Mouse (Mus musculus) megakaryocyte progenitor cell, adult 5-6 weeks (primary cell): Measurements from ENCODE around the gene Uncx. TPM values are rescaled to one million over a fixed set of nuclear protein-coding genes. Genes with fewer than 3 reads are reported as not detected.

Experiments
- total RNA-seq, 2 experiments: library from RNA; stranded (forward) in 1 of 2; stranded (reverse) in 1 of 2; fragments of 157-497, 149-512 nt in 1 of 2; fragments of 200-1000 nt in 1 of 2; gene quantifications; 2 replicates each; pipeline versions ENCODE4 v1.2.3 to v1.2.4; 2015 to 2017

The Uncx gene
- total RNA-seq, 2 experiments from 2014 or later, result not detected

Other genes with a start within 250 kb of the Uncx start
- 23.8 and 27.4 TPM in 2 replicates for gene Adap1, start 217.9 kb upstream of the Uncx start, total RNA-seq (2015)
- gene Adap1, start 217.9 kb upstream of the Uncx start, total RNA-seq (2017), result 29.9 and 47.0 TPM in 2 replicates
- 30.3 and 32.1 TPM in 2 replicates for gene Cox19, start 192.1 kb upstream of the Uncx start, total RNA-seq (2015)
- 27.1 and 29.3 TPM in 2 replicates for gene Cox19, start 192.1 kb upstream of the Uncx start, total RNA-seq (2017)
- not detected in 2 replicates for gene Cyp2w1, start 190.9 kb upstream of the Uncx start, total RNA-seq (2015)
- not detected in 2 replicates for gene Cyp2w1, start 190.9 kb upstream of the Uncx start, total RNA-seq (2017)
- 6.0 and 6.3 TPM in 2 replicates for gene Gpr146, start 165.8 kb upstream of the Uncx start, total RNA-seq (2015)
- gene Gpr146, start 165.8 kb upstream of the Uncx start, total RNA-seq (2017), result 5.7 and 6.7 TPM in 2 replicates
- gene C130050O18Rik, start 138.2 kb upstream of the Uncx start, total RNA-seq (2015), result 1.8 and 2.3 TPM in 2 replicates
- gene C130050O18Rik, start 138.2 kb upstream of the Uncx start, total RNA-seq (2017), result 1.3 and 2.1 TPM in 2 replicates
- not detected in 2 replicates for gene Gper1, start 120.3 kb upstream of the Uncx start, total RNA-seq (2015)
- gene Gper1, start 120.3 kb upstream of the Uncx start, total RNA-seq (2017), result not detected in 2 replicates
- 20.7 and 26.2 TPM in 2 replicates for gene 3110082I17Rik, start 83.0 kb upstream of the Uncx start, total RNA-seq (2015)
- gene 3110082I17Rik, start 83.0 kb upstream of the Uncx start, total RNA-seq (2017), result 60.9 and 69.2 TPM in 2 replicates
- gene Zfand2a, start 58.9 kb upstream of the Uncx start, total RNA-seq (2015), result 15.8 and 18.8 TPM in 2 replicates
- gene Zfand2a, start 58.9 kb upstream of the Uncx start, total RNA-seq (2017), result 11.1 and 20.2 TPM in 2 replicates
- 7.0 and 8.0 TPM in 2 replicates for gene Micall2, start 192.8 kb downstream of the Uncx start, total RNA-seq (2015)
- 2.5 and 3.9 TPM in 2 replicates for gene Micall2, start 192.8 kb downstream of the Uncx start, total RNA-seq (2017)
- 63.8 and 65.1 TPM in 2 replicates for gene Ints1, start 232.2 kb downstream of the Uncx start, total RNA-seq (2015)
- gene Ints1, start 232.2 kb downstream of the Uncx start, total RNA-seq (2017), result 41.0 and 47.0 TPM in 2 replicates
- 11.0 and 13.4 TPM in 2 replicates for gene Mafk, start 248.0 kb downstream of the Uncx start, total RNA-seq (2015)
- 22.7 and 27.0 TPM in 2 replicates for gene Mafk, start 248.0 kb downstream of the Uncx start, total RNA-seq (2017)